Mouse (Mus musculus) midbrain, embryonic 16.5 days (tissue): ENCODE results near the gene Anxa6. TPM values are rescaled to one million over a fixed set of nuclear protein-coding genes. Genes with fewer than 3 reads are reported as not detected.

Source experiments
- ATAC-seq: fragments of 200-750 bp; cut with Nextera tagmentation; 2 replicates; pipeline ENCODE4 v1.8.0; 2017; ENCODE audit warnings: moderate TSS enrichment
- H3K27ac ChIP-seq: fragments of 300-500 bp; sonication (generic); 2 replicates; pipeline ENCODE4 v1.5.1; 2014; ENCODE audit warnings: mild to moderate bottlenecking, low read length, mixed read lengths
- H3K27me3 ChIP-seq: fragments of 300-500 bp; sonication (generic); 2 replicates; pipeline ENCODE4 v1.6.1; 2014; ENCODE audit warnings: low read depth, low read length, mixed read lengths; ENCODE audit not compliant: control insufficient read depth, insufficient read depth
- H3K36me3 ChIP-seq: fragments of 300-500 bp; sonication (generic); 2 replicates; pipeline ENCODE4 v1.6.1; 2014; ENCODE audit warnings: mild to moderate bottlenecking, low read length, moderate library complexity, mixed read lengths; ENCODE audit not compliant: control insufficient read depth, insufficient read depth
- H3K4me1 ChIP-seq: fragments of 300-500 bp; sonication (generic); 2 replicates; pipeline ENCODE4 v1.6.1; 2014; ENCODE audit warnings: mild to moderate bottlenecking, low read length, mixed read lengths; ENCODE audit not compliant: control insufficient read depth, insufficient read depth
- H3K4me2 ChIP-seq: fragments of 300-500 bp; sonication (generic); 2 replicates; pipeline ENCODE4 v1.6.1; 2014; ENCODE audit warnings: mild to moderate bottlenecking, low read length, mixed read lengths
- H3K4me3 ChIP-seq: fragments of 300-500 bp; sonication (generic); 2 replicates; pipeline ENCODE4 v1.5.1; 2014; ENCODE audit warnings: low read depth, mild to moderate bottlenecking, low read length, moderate library complexity, mixed read lengths
- H3K9ac ChIP-seq: fragments of 300-500 bp; sonication (generic); 2 replicates; pipeline ENCODE4 v1.6.1; 2014; ENCODE audit warnings: low read depth, low read length, mixed read lengths
- H3K9me3 ChIP-seq: fragments of 300-500 bp; sonication (generic); replicated peaks from 2 replicates; pipeline ENCODE4 v1.6.1; 2014; ENCODE audit warnings: mild to moderate bottlenecking, low read length, mixed read lengths; ENCODE audit not compliant: control insufficient read depth, poor library complexity, severe bottlenecking
- WGBS: fragments of 180-500 bp; shearing (Covaris S2); extraction: QIAGEN DNeasy Blood & Tissue Kit; methylation state at CpG from one replicate; pipeline ENCODE4 v1.1.7; 2014; 5-methylcytosine and 5-hydroxymethylcytosine counted together
- polyA plus RNA-seq: library from polyadenylated mRNA; unstranded; fragments of >200 nt; fragmentation: Nextera tagmentation; extraction: Ambion mirVana; gene quantifications from 2 replicates; pipeline ENCODE4 v1.2.1, GENCODE M21; 2015

Anxa6 gene
- polyA plus RNA-seq, 1 experiment from 2014 or later = 37.0 TPM

- peak; percentile 79 for ATAC-seq
- H3K36me3 ChIP-seq = no peaks in the 10 kb centered on the region
- no peaks in the 10 kb centered on the region for H3K9me3 ChIP-seq
- 73% methylated on average over 9 of the region's 9 CpGs for WGBS
- H3K4me3 ChIP-seq = no peak overlapping the region
- peak overlapping the region; percentile 36 for H3K27ac ChIP-seq
- H3K4me2 ChIP-seq = no peak overlapping the region
- no peak overlapping the region for H3K9ac ChIP-seq
- H3K27me3 ChIP-seq = no peaks in the 10 kb centered on the region
- H3K4me1 ChIP-seq = no peaks in the 10 kb centered on the region
Measured at GRCm38 (mm10) chr11:55015831-55016241, 17.4 kb downstream of the Anxa6 start.

- Histone ChIP-seq H3K27me3 (no peaks in the 10 kb centered on the region), H3K27ac (peak overlapping the region; percentile 36)
- ATAC-seq = peak; percentile 83
Measured at GRCm38 (mm10) chr11:55015264-55015663, 18.0 kb downstream of the Anxa6 start.

GRCm38 (mm10) chr11:55013802-55014201 lies 19.4 kb downstream of the Anxa6 start:
- Histone ChIP-seq H3K4me3 (no peak overlapping the region), H3K9ac (no peak overlapping the region), H3K4me1 (no peaks in the 10 kb centered on the region), H3K27ac (no peak overlapping the region), H3K4me2 (no peak overlapping the region), H3K9me3 (no peaks in the 10 kb centered on the region), H3K27me3 (no peaks in the 10 kb centered on the region), H3K36me3 (no peaks in the 10 kb centered on the region)
- no peak for ATAC-seq
- WGBS = 81% methylated on average over 6 of the region's 6 CpGs

More at GRCm38 (mm10) chr11:55015264-55015663, 18.0 kb downstream of the Anxa6 start:
- H3K4me2 ChIP-seq = no peak overlapping the region
- H3K4me1 ChIP-seq = no peaks in the 10 kb centered on the region
- no peaks in the 10 kb centered on the region for H3K9me3 ChIP-seq
- H3K36me3 ChIP-seq = no peaks in the 10 kb centered on the region
- WGBS = 46% methylated on average over 3 of the region's 3 CpGs
- no peak overlapping the region for H3K4me3 ChIP-seq
- no peak overlapping the region for H3K9ac ChIP-seq

GRCm38 (mm10) chr11:55012551-55013521 lies 20.4 kb downstream of the Anxa6 start:
- Histone ChIP-seq H3K36me3 (no peaks in the 10 kb centered on the region), H3K27me3 (no peaks in the 10 kb centered on the region), H3K9me3 (no peaks in the 10 kb centered on the region), H3K4me3 (no peak overlapping the region), H3K9ac (no peak overlapping the region), H3K27ac (no peak overlapping the region), H3K4me2 (no peak overlapping the region), H3K4me1 (no peaks in the 10 kb centered on the region)
- 74% methylated on average over 5 of the region's 5 CpGs for WGBS
- no peak for ATAC-seq

GRCm38 (mm10) chr11:55011440-55011839 lies 21.8 kb downstream of the Anxa6 start:
- Histone ChIP-seq H3K9ac (no peak overlapping the region), H3K36me3 (no peaks in the 10 kb centered on the region), H3K9me3 (no peaks in the 10 kb centered on the region), H3K4me3 (no peak overlapping the region), H3K4me2 (no peak overlapping the region), H3K4me1 (no peaks in the 10 kb centered on the region), H3K27me3 (no peaks in the 10 kb centered on the region), H3K27ac (no peak overlapping the region)
- WGBS = 93% methylated on average over 3 of the region's 3 CpGs
- ATAC-seq = no peak

DNA sequence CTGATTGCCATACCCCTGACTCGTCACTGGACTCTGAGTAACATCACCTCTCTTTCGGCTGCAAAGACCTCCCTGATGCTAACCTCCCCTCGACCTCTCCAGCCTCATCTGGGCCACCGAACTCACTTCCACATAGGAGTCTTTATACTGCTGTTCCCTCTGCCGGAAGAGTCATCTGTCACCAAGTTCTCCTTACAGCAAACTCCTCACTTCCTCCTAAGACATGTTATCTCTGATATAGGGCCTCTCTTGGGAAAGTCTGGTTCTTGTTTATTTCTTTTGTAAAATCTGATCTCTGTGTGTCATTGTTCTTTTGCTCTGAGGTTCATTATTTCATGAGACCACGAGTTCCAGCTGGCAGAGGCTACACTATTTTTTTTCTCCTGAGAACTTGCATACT lies 25.0 kb downstream of the Anxa6 start:
- H3K9ac ChIP-seq = no peak overlapping the region
- H3K9me3 ChIP-seq = no peaks in the 10 kb centered on the region
- WGBS = 84% methylated on average over 6 of the region's 6 CpGs
- ATAC-seq = no peak
- H3K27me3 ChIP-seq = no peaks in the 10 kb centered on the region
- H3K27ac ChIP-seq = no peak overlapping the region
- no peaks in the 10 kb centered on the region for H3K4me1 ChIP-seq
- H3K4me3 ChIP-seq = no peak overlapping the region
- peaks cover 4% of the 10 kb centered on the region for H3K36me3 ChIP-seq
- H3K4me2 ChIP-seq = no peak overlapping the region

GRCm38 (mm10) chr11:55005684-55006083 lies 27.6 kb downstream of the Anxa6 start:
- 82% methylated on average over 5 of the region's 5 CpGs for WGBS
- Histone ChIP-seq H3K27ac (no peak overlapping the region), H3K36me3 (peaks cover 13% of the 10 kb centered on the region), H3K9ac (no peak overlapping the region), H3K4me1 (no peaks in the 10 kb centered on the region), H3K9me3 (no peaks in the 10 kb centered on the region), H3K4me2 (no peak overlapping the region), H3K27me3 (no peaks in the 10 kb centered on the region), H3K4me3 (no peak overlapping the region)
- no peak for ATAC-seq

DNA sequence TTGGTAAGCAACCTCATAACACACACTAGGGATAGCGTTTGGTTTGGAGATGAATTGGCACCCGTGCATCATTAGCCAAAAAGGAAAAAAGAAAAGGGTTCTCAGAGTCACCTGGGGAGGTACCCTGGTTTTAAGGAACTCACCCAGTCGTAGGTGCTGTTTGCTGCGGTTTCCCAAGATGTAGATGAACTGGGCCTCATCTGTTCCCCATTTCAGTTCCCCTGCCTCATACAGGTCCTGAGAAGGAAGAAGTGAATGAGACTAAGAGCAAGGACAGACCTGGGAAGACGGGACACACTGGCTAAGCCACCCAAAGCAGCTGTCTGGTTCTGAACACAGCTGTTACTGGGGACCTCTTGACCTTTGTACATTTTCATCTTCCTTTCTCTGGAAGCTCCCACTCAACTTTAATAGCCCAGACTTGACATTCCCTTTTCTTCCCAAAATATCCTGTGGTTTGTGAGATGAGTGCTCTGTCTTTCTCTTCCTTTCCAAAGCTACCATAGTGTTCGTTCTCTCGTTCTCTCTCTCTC lies 28.2 kb downstream of the Anxa6 start:
- ATAC-seq = no peak
- Histone ChIP-seq H3K4me3 (no peak overlapping the region), H3K9ac (no peak overlapping the region), H3K4me1 (no peaks in the 10 kb centered on the region), H3K27me3 (no peaks in the 10 kb centered on the region), H3K4me2 (no peak overlapping the region), H3K9me3 (no peaks in the 10 kb centered on the region), H3K27ac (no peak overlapping the region), H3K36me3 (peaks cover 13% of the 10 kb centered on the region)
- WGBS = 85% methylated on average over 7 of the region's 7 CpGs

DNA sequence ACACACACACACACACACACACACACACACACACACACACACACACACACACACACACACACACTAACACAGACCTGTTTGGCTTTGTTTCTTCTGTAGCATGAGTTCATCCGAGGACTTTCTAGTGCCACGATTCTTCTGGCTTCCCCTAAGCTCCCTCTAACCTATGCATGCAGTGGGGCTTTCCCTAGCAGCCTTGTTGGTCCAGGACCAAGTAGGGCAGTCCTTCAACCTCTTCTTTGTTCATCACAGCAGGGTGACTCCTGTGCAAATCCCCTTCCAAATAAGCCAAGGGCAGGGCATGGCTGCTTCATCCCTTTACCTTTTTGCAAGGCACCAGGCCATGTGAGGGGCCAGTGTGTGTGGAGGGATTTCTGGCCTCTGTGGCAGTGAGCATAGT lies 34.5 kb downstream of the Anxa6 start:
- Histone ChIP-seq H3K36me3 (peaks cover 10% of the 10 kb centered on the region), H3K27me3 (no peaks in the 10 kb centered on the region), H3K4me2 (no peak overlapping the region), H3K4me1 (no peaks in the 10 kb centered on the region), H3K9ac (no peak overlapping the region), H3K9me3 (no peaks in the 10 kb centered on the region), H3K27ac (no peak overlapping the region), H3K4me3 (no peak overlapping the region)
- 32% methylated on average over 2 of the region's 2 CpGs for WGBS
- no peak for ATAC-seq
